Mouse (Mus musculus): ENCODE results near the gene Mmp2. TPM values are rescaled to one million over a fixed set of nuclear protein-coding genes. Genes with fewer than 3 reads are reported as not detected.
A peak's percentile ranks its signal among the peaks of the same experiment; 100 is the strongest.
"Not testable (repeated sequence)": the region's sequence is repeated elsewhere in the genome, so short reads cannot be mapped to it uniquely, and the experiment has no call there.

The Mmp2 gene
- 50.8 and 60.4 TPM in 2 replicates for total RNA-seq (2021)
- long read RNA-seq, experiment 1, transcript Mmp2-201 (13 exons, 3,078 nt) = major isoform, 21 of 31 reads
- long read RNA-seq, experiment 1, partial matches to known transcripts = 6 of 31 reads
- long read RNA-seq, experiment 1, other reads (novel, unspliced or antisense) = 4 of 31 reads
- long read RNA-seq, experiment 2, transcript Mmp2-201 (13 exons, 3,078 nt) = major isoform, 16 of 27 reads
- long read RNA-seq, experiment 2, partial matches to known transcripts = 8 of 27 reads
- long read RNA-seq, experiment 2, other reads (novel, unspliced or antisense) = 0 of 27 reads

DNA sequence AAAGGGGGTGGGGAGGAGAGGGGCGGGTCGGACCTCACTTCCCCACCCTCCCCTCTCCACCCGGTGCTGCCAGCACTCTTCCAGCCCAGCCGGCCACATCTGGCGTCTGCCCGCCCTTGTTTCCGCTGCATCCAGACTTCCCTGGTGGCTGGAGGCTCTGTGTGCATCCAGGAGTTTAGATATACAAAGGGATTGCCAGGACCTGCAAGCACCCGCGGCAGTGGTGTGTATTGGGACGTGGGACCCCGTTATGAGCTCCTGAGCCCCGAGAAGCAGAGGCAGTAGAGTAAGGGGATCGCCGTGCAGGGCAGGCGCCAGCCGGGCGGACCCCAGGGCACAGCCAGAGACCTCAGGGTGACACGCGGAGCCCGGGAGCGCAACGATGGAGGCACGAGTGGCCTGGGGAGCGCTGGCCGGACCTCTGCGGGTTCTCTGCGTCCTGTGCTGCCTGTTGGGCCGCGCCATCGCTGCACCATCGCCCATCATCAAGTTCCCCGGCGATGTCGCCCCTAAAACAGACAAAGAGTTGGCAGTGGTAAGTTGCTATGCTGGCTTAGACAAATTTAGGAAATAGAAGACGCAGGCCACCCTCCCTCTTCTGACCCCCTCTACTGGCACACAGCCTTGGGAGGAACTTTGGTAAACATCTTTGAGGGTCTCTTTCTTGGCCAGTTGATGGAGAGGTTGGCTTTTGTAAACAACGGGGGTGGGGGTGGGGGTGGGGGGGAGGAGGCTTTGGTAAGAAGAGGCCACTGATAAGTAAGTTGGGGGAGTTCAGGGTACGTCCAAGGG lies at the start of gene Mmp2:
Mmp2 (plus strand) TSS at position 49 of the 792 bp plus-strand sequence.
- peak; percentile 35 for DNase-seq

- DNase-seq = no peak
Observed at GRCm38 (mm10) chr8:92780976-92781375, 46.1 kb upstream of the Mmp2 start.

DNA sequence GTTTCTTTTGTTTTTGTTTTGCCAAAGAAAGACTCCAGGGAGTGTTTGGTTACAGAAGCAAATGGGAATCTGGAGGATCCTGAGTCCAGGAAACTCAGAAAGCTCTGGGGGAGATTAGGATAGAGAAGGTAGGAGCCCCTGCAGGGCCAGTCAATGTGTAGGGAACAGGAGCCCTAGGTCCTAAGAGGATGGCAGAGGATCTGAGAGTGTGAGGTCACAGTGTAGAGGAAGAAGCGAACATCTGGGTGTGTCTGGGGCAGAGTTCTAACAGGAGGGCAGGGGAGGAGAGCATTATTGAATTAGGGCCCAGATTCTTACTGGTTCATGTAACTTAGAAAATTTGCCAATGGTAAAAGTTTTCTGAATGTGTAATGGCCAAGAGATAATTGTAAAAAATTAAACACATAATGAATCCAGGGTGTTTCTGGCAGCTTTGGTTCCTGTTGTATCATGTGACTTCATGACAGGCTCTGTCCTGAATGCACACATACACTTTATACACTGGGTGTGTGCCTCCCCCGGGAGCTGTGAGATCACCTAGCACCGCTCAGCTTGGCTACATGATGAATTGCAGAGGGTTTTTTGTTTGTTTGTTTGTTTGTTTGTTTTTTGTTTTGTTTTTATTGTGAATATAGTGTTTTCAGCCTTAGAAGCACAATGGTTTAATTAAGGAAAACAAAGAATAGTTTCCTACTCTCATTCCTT lies 43.0 kb upstream of the Mmp2 start:
- no peak for DNase-seq

DNA sequence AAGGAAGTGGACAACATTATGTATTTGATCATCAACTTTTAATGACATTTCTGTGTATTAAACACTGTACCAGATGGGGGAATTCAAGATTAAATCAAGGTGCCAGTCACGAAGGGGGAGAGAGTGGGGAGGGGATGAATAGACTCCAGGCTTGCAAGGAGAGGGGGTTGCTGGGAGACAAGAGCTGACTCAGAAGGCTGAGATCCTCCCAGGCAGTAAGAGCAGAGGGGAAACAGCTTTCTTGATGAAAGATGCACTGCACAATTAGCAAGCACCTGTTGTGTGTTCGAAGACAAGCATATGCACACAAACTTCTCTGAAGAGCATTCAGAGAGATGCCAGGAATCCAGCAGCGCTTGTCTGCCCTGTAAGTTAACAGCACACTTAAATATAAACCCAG lies 36.3 kb upstream of the Mmp2 start:
- no peak for DNase-seq

GRCm38 (mm10) chr8:92791999-92792398 lies 35.1 kb upstream of the Mmp2 start:
- not testable (repeated sequence) for DNase-seq

- DNase-seq = no peak
Observed at GRCm38 (mm10) chr8:92793852-92794580, 33.1 kb upstream of the Mmp2 start.

GRCm38 (mm10) chr8:92797527-92797931 lies 29.6 kb upstream of the Mmp2 start:
- DNase-seq = no peak

- DNase-seq = no peak
Observed at GRCm38 (mm10) chr8:92799406-92799805, 27.7 kb upstream of the Mmp2 start.

DNA sequence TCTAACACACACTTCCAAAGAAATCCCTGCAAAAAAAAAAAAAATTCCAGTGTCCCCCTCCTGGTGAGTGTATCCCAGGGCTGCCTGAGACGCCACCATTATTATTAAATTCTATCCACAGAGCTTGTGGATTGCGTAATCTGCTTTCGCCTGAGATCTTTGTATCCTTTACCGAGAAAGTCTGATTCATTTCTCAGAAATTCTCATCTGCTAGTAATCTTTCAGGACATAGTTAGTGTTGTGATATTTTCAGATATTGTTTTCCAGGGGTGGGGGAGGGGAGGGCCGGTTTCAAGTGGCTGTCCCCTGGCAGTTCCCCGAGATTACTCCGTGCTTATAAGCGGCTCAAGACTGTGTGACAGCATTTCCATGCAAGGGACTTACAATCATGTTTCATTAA lies 25.9 kb upstream of the Mmp2 start:
- no peak for DNase-seq

- DNase-seq = peak; percentile 22
Observed at GRCm38 (mm10) chr8:92802591-92802990, 24.5 kb upstream of the Mmp2 start.

DNA sequence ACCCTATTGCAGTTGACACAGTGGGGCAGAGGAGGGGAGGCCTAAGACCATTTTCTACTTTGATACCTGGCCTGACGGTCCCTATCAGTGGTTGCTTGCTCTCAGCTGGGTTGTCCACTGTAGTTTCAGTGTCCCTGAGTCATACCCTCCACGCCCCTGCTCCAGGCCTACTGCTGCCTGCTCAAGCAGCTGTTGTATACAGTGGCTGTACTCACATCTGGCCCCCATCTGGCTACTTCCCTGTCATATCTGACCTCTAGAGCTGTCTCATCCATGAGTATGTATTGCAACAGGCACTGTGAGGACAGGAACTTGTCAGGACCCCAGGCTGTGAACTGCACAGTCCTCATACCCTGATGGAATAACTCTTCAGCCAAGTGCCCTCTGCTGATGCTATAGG lies 14.3 kb upstream of the Mmp2 start:
- no peak for DNase-seq

- DNase-seq = no peak
Observed at GRCm38 (mm10) chr8:92815661-92816060, 11.4 kb upstream of the Mmp2 start.

DNA sequence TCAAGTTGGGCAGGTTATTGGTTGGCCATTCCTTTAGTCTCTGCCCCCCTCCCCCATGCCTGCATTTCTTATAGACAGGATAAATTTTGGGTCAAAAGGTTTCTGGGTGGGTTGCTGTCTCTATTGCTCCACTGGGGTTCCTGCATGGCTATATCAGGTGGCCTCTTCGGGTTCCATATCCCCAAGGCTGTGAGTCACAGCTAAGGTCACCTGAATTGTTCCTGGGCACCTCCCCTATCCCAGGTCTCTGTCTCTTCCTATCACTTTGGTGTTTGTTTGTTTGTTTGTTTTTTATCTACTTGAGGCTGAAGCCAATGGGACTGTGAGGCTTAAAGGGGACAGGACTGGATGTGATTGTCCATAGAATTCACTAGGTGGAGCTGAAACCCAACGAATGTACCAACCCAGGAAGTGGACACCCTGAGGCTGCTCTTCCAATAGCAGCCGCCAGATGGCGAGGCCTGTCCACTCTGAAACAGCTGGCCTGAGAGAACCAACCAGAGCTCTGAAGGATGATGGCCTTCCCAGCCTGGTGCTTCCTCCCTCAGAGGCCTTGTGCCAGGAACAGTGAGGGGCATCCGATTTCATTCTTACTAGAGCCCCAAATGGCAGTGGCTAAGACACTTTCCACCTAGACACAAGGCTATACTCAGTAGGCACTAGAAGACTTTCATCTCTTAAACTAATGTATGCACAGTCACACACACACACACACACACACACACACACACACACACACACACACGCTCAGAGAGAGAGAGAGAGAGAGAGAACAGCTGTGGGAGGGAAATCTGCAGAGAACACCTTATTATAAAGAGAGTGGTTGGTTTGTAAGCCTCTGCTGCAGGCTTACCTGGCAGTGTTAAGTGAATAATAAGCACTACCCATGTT lies 8.9 kb upstream of the Mmp2 start:
- DNase-seq = peak; percentile 93

DNA sequence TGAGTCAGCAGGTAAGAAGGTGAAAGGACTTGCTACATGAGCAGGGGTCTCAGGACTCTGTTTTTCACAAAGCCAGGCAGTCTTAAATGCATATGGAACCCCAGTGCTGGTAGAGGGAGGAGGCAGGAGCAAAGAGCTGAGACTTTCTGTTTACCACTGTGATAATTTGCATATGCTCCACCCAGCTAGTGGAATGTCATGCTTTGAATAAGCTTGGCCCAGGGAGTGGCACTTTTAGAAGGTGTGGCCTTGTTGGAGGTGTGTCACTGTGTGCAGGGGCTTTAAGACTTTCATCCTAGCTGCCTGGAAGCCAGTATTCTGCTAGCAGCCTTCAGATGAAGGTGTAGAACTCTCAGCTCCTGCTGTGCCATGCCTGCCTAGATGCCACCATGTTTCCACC lies 5.9 kb upstream of the Mmp2 start:
- DNase-seq = no peak

DNA sequence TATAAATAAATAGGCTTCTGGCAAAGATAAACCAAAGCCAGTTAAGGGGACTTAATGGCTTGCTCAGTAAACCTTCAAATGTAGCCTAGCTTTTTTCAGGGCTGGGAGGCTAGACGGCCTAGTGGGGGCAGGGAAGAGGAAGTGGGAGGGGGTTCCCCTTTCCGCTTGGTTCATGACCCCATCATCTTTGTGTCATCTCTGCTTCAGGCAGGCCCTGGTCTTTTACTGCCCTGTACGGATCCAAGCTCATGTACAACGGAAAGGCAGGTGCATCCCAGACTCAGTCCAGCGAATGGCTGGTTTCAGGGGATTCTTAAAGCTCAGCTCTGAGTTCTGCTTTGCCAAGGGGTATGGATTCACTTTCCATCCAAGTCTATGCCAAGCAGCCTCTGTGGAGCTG lies 4.7 kb upstream of the Mmp2 start:
- DNase-seq = peak; percentile 9

DNA sequence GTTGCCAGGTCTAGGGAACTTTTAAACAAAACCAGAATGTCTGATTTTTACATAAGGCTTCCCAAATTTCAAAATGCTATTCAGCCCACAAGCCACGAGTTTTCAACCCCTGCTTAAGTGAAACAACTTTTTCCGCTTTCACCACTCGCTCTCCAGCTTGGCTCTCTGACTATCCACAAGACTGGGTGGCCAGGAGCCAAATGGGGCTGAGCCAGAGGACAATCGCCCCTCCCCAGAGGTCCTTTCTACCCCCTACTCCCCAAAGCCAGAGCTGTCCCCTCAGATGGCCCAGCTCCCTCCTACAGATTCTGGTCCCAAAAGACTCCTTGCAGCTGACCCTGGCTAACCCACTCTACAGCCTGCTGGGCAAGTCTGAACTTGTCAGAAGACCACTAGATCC lies 1.1 kb upstream of the Mmp2 start:
- no peak for DNase-seq

- DNase-seq = peak; percentile 19
Observed at GRCm38 (mm10) chr8:92828251-92828743, 1.2 kb downstream of the Mmp2 start.

GRCm38 (mm10) chr8:92834065-92834731 lies 7.1 kb downstream of the Mmp2 start:
- no peak for DNase-seq

GRCm38 (mm10) chr8:92834786-92835500 lies 7.9 kb downstream of the Mmp2 start:
- peak; percentile 39 for DNase-seq

- DNase-seq = no peak
Observed at GRCm38 (mm10) chr8:92835901-92836300, 8.8 kb downstream of the Mmp2 start.
